Mouse (Mus musculus) forebrain, postnatal 0 days (tissue): ENCODE results near the gene Arhgap19. TPM values are rescaled to one million over a fixed set of nuclear protein-coding genes. Genes with fewer than 3 reads are reported as not detected.

Experiments
- ATAC-seq: fragments of 200-750 bp; cut with Nextera tagmentation; 2 replicates; pipeline ENCODE4 v1.8.0; 2017; ENCODE audit warnings: mild to moderate bottlenecking, moderate library complexity
- DNase-seq: peaks from one replicate; pipeline ENCODE4 v3.0.0-alpha.2; 2015
- H3K27ac ChIP-seq: fragments of 300-500 bp; sonication (generic); 2 replicates; pipeline ENCODE4 v1.5.1; 2014; ENCODE audit warnings: low read depth, mild to moderate bottlenecking, antibody characterized with exemption, low read length, moderate library complexity, mixed read lengths
- H3K27me3 ChIP-seq: fragments of 300-500 bp; sonication (generic); 2 replicates; pipeline ENCODE4 v1.6.1; 2014; ENCODE audit warnings: mild to moderate bottlenecking, low read length, mixed read lengths; ENCODE audit not compliant: insufficient read depth
- H3K36me3 ChIP-seq: fragments of 300-500 bp; sonication (generic); 2 replicates; pipeline ENCODE4 v1.6.1; 2014; ENCODE audit warnings: mild to moderate bottlenecking, moderate library complexity; ENCODE audit not compliant: insufficient read depth
- H3K4me1 ChIP-seq: fragments of 300-500 bp; sonication (generic); 2 replicates; pipeline ENCODE4 v1.6.1; 2014; ENCODE audit warnings: antibody characterized with exemption; ENCODE audit not compliant: insufficient read depth
- H3K4me2 ChIP-seq: fragments of 300-500 bp; sonication (generic); 2 replicates; pipeline ENCODE4 v1.6.1; 2014; ENCODE audit warnings: low read depth, mild to moderate bottlenecking, moderate library complexity
- H3K4me3 ChIP-seq: fragments of 300-500 bp; sonication (generic); 2 replicates; pipeline ENCODE4 v1.5.1; 2014; ENCODE audit warnings: low read depth, low read length, mixed read lengths
- H3K9ac ChIP-seq: fragments of 300-500 bp; sonication (generic); 2 replicates; pipeline ENCODE4 v1.6.1; 2014; ENCODE audit warnings: mild to moderate bottlenecking
- H3K9me3 ChIP-seq: fragments of 300-500 bp; sonication (generic); 2 replicates; pipeline ENCODE4 v1.6.1; 2016; ENCODE audit warnings: low read length
- CTCF ChIP-seq: sonication (generic); IDR thresholded peaks from 2 replicates; pipeline ENCODE4 v1.5.1; 2016; ENCODE audit warnings: antibody characterized with exemption, control low read depth, low read depth
- WGBS: fragments of 180-500 bp; shearing (Covaris S2); extraction: QIAGEN DNeasy Blood & Tissue Kit; methylation state at CpG from one replicate; pipeline ENCODE4 v1.1.7; 2014; 5-methylcytosine and 5-hydroxymethylcytosine counted together
- polyA plus RNA-seq: library from polyadenylated mRNA; unstranded; fragments of >200 nt; fragmentation: Nextera tagmentation; extraction: Ambion mirVana; gene quantifications from 2 replicates; pipeline ENCODE4 v1.2.1, GENCODE M21; 2015
- total RNA-seq: library from RNA; depleted of rRNA; stranded (reverse); fragments of >200 nt; gene quantifications from 2 replicates; pipeline ENCODE4 v1.2.3, GENCODE M21; 2014

The Arhgap19 gene
- total and polyA plus RNA-seq, 2 experiments from 2014 or later, result 3.2 to 6.0 TPM

- no peaks in the 10 kb centered on the region for H3K9me3 ChIP-seq
- no peak overlapping the region for H3K9ac ChIP-seq
- no peaks in the 10 kb centered on the region for H3K36me3 ChIP-seq
- WGBS, result 94% methylated on average over 2 of the region's 2 CpGs
- no peaks in the 10 kb centered on the region for H3K4me1 ChIP-seq
- peak; percentile 46 for TF ChIP-seq CTCF
- no peaks in the 10 kb centered on the region for H3K27me3 ChIP-seq
- ATAC-seq (no peak), DNase-seq (no peak)
- no peak overlapping the region for H3K27ac ChIP-seq
- H3K4me2 ChIP-seq, result no peak overlapping the region
- no peak overlapping the region for H3K4me3 ChIP-seq
Measured at GRCm38 (mm10) chr19:41791384-41791783, 10.5 kb downstream of the Arhgap19 start.

DNA sequence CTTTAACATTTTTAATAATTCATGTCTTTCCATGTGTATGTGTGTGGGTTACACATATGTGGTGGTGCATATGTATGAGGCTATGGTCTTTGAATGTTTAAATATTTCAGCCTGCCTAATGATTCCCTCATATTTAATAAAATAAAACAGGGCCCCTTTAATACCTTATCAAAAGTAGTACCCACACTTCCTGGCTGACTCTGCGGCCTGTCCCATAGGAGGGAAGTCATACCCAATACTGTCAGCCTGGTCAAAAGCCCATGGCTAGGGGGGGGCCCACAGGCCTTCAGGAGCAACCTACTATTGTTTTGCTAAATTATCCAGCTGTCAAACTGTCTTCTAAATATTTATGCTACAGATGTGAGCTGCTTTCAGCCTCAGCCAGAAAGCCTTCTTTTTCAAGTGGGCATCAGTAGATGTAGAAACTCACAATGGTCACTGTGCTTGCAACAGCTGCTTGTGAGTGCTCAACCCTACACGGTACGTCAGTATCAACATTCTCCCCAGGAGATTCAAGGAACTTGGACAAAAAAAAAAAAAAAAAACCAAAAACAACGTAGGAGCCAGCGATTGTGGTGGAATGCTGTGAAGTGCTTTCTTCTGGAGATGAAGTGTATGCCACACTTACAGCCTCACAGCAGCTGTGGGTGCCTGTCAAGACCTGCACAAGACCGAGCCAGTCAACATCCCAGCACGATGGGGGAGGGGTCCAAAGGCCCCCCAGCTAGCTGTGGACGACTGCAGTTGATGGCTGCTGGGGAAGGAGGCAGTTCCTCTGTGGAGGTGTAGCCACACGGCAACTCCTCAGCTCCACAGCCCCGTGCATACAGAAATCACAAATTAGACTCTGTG is 12.5 kb downstream of the Arhgap19 start:
- ATAC-seq, result no peak
- H3K9me3 ChIP-seq, result no peaks in the 10 kb centered on the region

GRCm38 (mm10) chr19:41786896-41787295 is 15.0 kb downstream of the Arhgap19 start:
- H3K36me3 ChIP-seq, result no peaks in the 10 kb centered on the region
- ATAC-seq, result no peak
- no peak overlapping the region for H3K4me3 ChIP-seq
- H3K4me1 ChIP-seq, result no peaks in the 10 kb centered on the region
- no peaks in the 10 kb centered on the region for H3K9me3 ChIP-seq
- H3K27me3 ChIP-seq, result no peaks in the 10 kb centered on the region
- 96% methylated on average over 1 of the region's 1 CpGs for WGBS
- DNase-seq, result no peak
- H3K4me2 ChIP-seq, result no peak overlapping the region
- no peak overlapping the region for H3K9ac ChIP-seq
- no peak for TF ChIP-seq CTCF
- H3K27ac ChIP-seq, result no peak overlapping the region

More for the DNA sequence above, 12.5 kb downstream of the Arhgap19 start:
- DNase-seq, result no peak
- Histone ChIP-seq H3K36me3 (no peaks in the 10 kb centered on the region), H3K27me3 (no peaks in the 10 kb centered on the region), H3K27ac (no peak overlapping the region), H3K4me2 (no peak overlapping the region), H3K4me1 (no peaks in the 10 kb centered on the region), H3K9ac (no peak overlapping the region), H3K4me3 (no peak overlapping the region)
- TF ChIP-seq CTCF, result no peak
- WGBS, result 67% methylated on average over 10 of the region's 10 CpGs

DNA sequence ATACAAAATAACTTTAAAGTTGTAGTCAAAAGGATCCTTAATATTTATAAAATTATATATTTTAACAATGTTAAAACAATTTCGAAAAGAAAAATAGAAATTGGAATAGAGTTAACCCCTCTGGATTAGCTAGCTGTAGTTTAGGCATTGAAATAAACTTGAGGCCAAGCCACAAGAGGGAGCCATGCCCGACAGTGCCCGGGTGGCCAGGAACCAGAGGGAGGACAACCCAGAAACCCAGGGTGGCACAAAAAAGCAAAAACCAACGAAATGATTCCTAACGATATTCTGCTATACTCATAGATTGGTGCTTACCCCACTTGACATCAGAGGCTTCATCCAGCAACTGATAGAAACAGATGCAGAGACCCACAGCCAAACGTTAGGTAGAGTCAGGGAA is 24.3 kb downstream of the Arhgap19 start:
- Histone ChIP-seq H3K27me3 (no peaks in the 10 kb centered on the region), H3K36me3 (0 out of 2 replicates have a peak, but pooled peaks cover 3% of the 10 kb centered on the region), H3K9me3 (no peaks in the 10 kb centered on the region), H3K9ac (no peak overlapping the region), H3K4me3 (no peak overlapping the region), H3K4me1 (no peaks in the 10 kb centered on the region), H3K27ac (no peak overlapping the region), H3K4me2 (no peak overlapping the region)
- ATAC-seq (no peak), DNase-seq (no peak)
- peak; percentile 20; the same call in 1 of the 2 replicates for TF ChIP-seq CTCF
- WGBS, result 83% methylated on average over 6 of the region's 6 CpGs

- H3K4me2 ChIP-seq, result no peak overlapping the region
- no peak for TF ChIP-seq CTCF
Measured at GRCm38 (mm10) chr19:41768711-41769110, 33.1 kb downstream of the Arhgap19 start.

DNA sequence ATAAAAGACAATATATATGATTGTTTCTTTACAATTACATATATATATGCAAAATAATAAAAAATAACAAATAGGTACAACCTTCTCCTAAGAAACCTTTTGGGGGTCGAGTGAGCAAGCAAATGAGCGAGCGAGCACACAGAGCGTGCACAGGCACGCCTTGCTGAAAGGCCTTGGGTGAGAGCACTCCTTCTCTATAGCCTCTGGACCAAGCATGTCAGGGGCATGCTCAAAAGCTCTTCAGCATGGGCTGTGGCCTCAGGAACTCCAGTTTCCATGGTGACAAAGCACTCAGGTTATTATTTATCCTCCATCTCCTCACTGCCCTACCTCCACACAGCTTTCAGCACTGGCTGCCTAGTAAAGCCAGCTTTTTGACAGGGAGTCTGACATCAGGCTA is 35.2 kb downstream of the Arhgap19 start:
- 70% methylated on average over 5 of the region's 5 CpGs for WGBS
- Histone ChIP-seq H3K4me1 (no peaks in the 10 kb centered on the region), H3K27me3 (no peaks in the 10 kb centered on the region), H3K4me3 (no peak overlapping the region), H3K36me3 (no peaks in the 10 kb centered on the region), H3K27ac (no peak overlapping the region), H3K9me3 (no peaks in the 10 kb centered on the region), H3K9ac (no peak overlapping the region), H3K4me2 (no peak overlapping the region)
- DNase-seq (no peak), ATAC-seq (peak; percentile 42)
- TF ChIP-seq CTCF, result no peak

More at GRCm38 (mm10) chr19:41768711-41769110, 33.1 kb downstream of the Arhgap19 start:
- Histone ChIP-seq H3K27ac (no peak overlapping the region), H3K9me3 (no peaks in the 10 kb centered on the region), H3K27me3 (no peaks in the 10 kb centered on the region), H3K4me3 (no peak overlapping the region), H3K9ac (no peak overlapping the region), H3K36me3 (0 out of 2 replicates have a peak, but pooled peaks cover 3% of the 10 kb centered on the region), H3K4me1 (no peaks in the 10 kb centered on the region)
- 92% methylated on average over 7 of the region's 7 CpGs for WGBS
- DNase-seq (no peak), ATAC-seq (no peak)

GRCm38 (mm10) chr19:41763870-41764660 is 37.8 kb downstream of the Arhgap19 start:
- Histone ChIP-seq H3K9ac (no peak overlapping the region), H3K4me1 (no peaks in the 10 kb centered on the region), H3K4me2 (no peak overlapping the region), H3K9me3 (no peaks in the 10 kb centered on the region), H3K36me3 (no peaks in the 10 kb centered on the region), H3K27me3 (no peaks in the 10 kb centered on the region), H3K27ac (no peak overlapping the region), H3K4me3 (no peak overlapping the region)
- DNase-seq, result peak; percentile 96
- 31% methylated on average over 12 of the region's 12 CpGs for WGBS
- ATAC-seq, result peak; percentile 80
- peak; percentile 98 for TF ChIP-seq CTCF
